Mouse (Mus musculus) liver, adult 2 months (tissue): ENCODE measurements around the gene Nol3.

Source experiments
- CTCF ChIP-seq: fragments of 200-500 bp; IDR thresholded peaks from 2 replicates; pipeline ENCODE4 v1.5.1; 2011; ENCODE audit warnings: low read depth, low read length, control low read depth
- POLR2A ChIP-seq: fragments of 200-500 bp; IDR thresholded peaks from 2 replicates; pipeline ENCODE4 v1.6.1; 2011; ENCODE audit warnings: low read length, control low read depth; ENCODE audit not compliant: insufficient read depth; ENCODE audit errors: extremely low read depth

DNA sequence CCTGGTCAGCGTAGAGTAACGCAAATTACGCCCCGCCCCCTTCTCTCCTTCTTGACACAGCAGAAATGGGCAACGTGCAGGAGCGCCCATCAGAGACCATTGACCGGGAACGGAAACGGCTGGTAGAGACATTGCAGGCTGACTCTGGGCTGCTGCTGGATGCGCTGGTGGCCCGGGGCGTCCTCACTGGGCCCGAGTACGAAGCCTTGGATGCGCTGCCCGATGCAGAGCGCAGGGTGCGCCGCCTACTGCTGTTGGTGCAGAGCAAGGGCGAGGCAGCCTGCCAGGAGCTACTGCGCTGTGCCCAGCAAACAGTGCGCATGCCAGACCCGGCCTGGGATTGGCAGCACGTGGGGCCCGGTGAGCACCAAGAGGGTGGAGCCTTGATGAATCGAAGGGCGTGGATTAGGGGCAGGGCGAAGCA, 3.0 kb downstream of the Nol3 start:
- peak; percentile 61 for TF ChIP-seq CTCF
- no peak for TF ChIP-seq POLR2A
